Mouse (Mus musculus) C2C12 (cell line): Measurements from ENCODE around the gene Serac1.

Experiments
- CTCF ChIP-seq: IDR thresholded peaks from one replicate; pipeline ENCODE4 v1.5.1; 2011; ENCODE audit not compliant: control insufficient read depth, insufficient read depth, insufficient read length
- MAX ChIP-seq: IDR thresholded peaks from one replicate; pipeline ENCODE4 v1.6.1; 2011; ENCODE audit warnings: mild to moderate bottlenecking, control low read depth
- USF1 ChIP-seq: IDR thresholded peaks from one replicate; pipeline ENCODE4 v1.6.1; 2011; ENCODE audit warnings: low read depth, mild to moderate bottlenecking, control low read depth, moderate library complexity

GRCm38 (mm10) chr17:6069866-6070265, 9.7 kb downstream of the Serac1 start:
- no peak for TF ChIP-seq CTCF
- no peak for TF ChIP-seq MAX
- TF ChIP-seq USF1, result no peak
